Mouse (Mus musculus) heart, adult 11 months (tissue): Measurements from ENCODE around the gene G430095P16Rik.

ENCODE experiments used
- DNase-seq: peaks from one replicate; pipeline ENCODE4 v3.0.0; 2022

Gene G430095P16Rik

GRCm38 (mm10) chr8:84722850-84723570 is at the start of gene G430095P16Rik:
Gene G430095P16Rik (plus strand): TSS chr8:84723007.
- DNase-seq: peak; percentile 99

GRCm38 (mm10) chr8:84677305-84677704 is 45.5 kb upstream of the G430095P16Rik start:
- DNase-seq: peak; percentile 68

- DNase-seq: no peak
These were observed 41.3 kb upstream of the G430095P16Rik start for GRCm38 (mm10) chr8:84681476-84681875.

GRCm38 (mm10) chr8:84682257-84682656 is 40.5 kb upstream of the G430095P16Rik start:
- peak; percentile 70 for DNase-seq

GRCm38 (mm10) chr8:84684537-84684936 is 38.3 kb upstream of the G430095P16Rik start:
- DNase-seq: no peak

GRCm38 (mm10) chr8:84686191-84687002 is 36.4 kb upstream of the G430095P16Rik start, which contains the start of gene Trmt1:
Gene Trmt1 (plus strand): TSS chr8:84686307.
- DNase-seq: peak; percentile 95

- DNase-seq: peak; percentile 94
These were observed 35.7 kb upstream of the G430095P16Rik start for GRCm38 (mm10) chr8:84687003-84687704.

GRCm38 (mm10) chr8:84687705-84688100 is 35.1 kb upstream of the G430095P16Rik start, which contains the start of gene Nacc1:
Gene Nacc1 (minus strand): TSS chr8:84687862.
- DNase-seq: peak; percentile 98

GRCm38 (mm10) chr8:84689091-84689915 is 33.5 kb upstream of the G430095P16Rik start:
- peak; percentile 99 for DNase-seq

GRCm38 (mm10) chr8:84693332-84693731 is 29.5 kb upstream of the G430095P16Rik start:
- DNase-seq: peak; percentile 67

- DNase-seq: peak; percentile 93
These were observed 27.7 kb upstream of the G430095P16Rik start for GRCm38 (mm10) chr8:84695140-84695539.

GRCm38 (mm10) chr8:84697166-84698130 is 25.4 kb upstream of the G430095P16Rik start:
- DNase-seq: peak; percentile 93

GRCm38 (mm10) chr8:84698288-84698687 is 24.5 kb upstream of the G430095P16Rik start:
- DNase-seq: peak; percentile 92

GRCm38 (mm10) chr8:84698929-84699401 is 23.8 kb upstream of the G430095P16Rik start:
- DNase-seq: peak; percentile 99

GRCm38 (mm10) chr8:84699861-84700322 is 22.9 kb upstream of the G430095P16Rik start:
- DNase-seq: peak; percentile 100

- no peak for DNase-seq
These were observed 22.3 kb upstream of the G430095P16Rik start for GRCm38 (mm10) chr8:84700526-84700925.

GRCm38 (mm10) chr8:84700941-84701911 is 21.6 kb upstream of the G430095P16Rik start, which contains the start of gene Lyl1:
Gene Lyl1 (plus strand): TSS chr8:84701457.
- peak; percentile 99 for DNase-seq

GRCm38 (mm10) chr8:84702561-84702960 is 20.2 kb upstream of the G430095P16Rik start:
- peak; percentile 95 for DNase-seq

GRCm38 (mm10) chr8:84702963-84703465 is 19.8 kb upstream of the G430095P16Rik start:
- peak; percentile 91 for DNase-seq
